Mouse (Mus musculus): ENCODE measurements around the gene Sparcl1. TPM values are rescaled to one million over a fixed set of nuclear protein-coding genes. Genes with fewer than 3 reads are reported as not detected.

Sparcl1 gene
- polyA plus RNA-seq, 1 experiment from 2014 or later, result 62.0 TPM

DNA sequence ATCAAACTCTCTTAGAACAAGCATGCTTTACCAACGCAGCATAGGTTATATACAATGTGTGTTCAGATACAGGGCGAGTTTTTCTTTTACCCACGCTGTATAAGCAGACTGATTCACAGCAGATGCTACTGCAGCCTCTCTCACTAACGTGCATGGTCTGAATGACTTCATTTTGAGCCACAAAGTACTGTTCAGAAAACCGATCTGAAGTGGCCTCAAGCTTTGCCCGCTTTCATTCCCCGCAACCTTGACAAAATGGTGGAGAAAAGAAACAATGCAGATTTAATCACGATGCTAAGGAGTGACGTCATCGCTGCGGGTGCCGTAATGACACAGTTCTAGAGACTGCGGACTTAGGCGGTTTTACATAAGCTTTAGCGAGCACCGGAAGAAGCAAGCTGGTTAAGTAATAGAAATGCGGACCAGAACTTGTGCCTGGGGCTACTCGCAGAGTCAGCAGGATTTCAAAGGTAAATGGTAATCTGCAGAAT is 4.6 kb downstream of the Sparcl1 start:
- Histone ChIP-seq H3K9ac (replicated peaks) (peak overlapping the region; percentile 39; the same call in 1 of the 2 replicates), H3K27ac (replicated peaks) (peak overlapping the region; percentile 69), H3K27me3 (peaks cover 51% of the 10 kb centered on the region), H3K9me3 (no peaks in the 10 kb centered on the region), H3K4me1 (peaks cover 67% of the 10 kb centered on the region), H3K36me3 (no peaks in the 10 kb centered on the region), H3K4me2 (replicated peaks) (peak overlapping the region; percentile 52), H3K4me3 (peak overlapping the region; percentile 27)
- ATAC-seq (ENCODE audit: low FRiP score, low read depth), result peak; percentile 53
- WGBS, result 7% methylated on average over 18 of the region's 18 CpGs

DNA sequence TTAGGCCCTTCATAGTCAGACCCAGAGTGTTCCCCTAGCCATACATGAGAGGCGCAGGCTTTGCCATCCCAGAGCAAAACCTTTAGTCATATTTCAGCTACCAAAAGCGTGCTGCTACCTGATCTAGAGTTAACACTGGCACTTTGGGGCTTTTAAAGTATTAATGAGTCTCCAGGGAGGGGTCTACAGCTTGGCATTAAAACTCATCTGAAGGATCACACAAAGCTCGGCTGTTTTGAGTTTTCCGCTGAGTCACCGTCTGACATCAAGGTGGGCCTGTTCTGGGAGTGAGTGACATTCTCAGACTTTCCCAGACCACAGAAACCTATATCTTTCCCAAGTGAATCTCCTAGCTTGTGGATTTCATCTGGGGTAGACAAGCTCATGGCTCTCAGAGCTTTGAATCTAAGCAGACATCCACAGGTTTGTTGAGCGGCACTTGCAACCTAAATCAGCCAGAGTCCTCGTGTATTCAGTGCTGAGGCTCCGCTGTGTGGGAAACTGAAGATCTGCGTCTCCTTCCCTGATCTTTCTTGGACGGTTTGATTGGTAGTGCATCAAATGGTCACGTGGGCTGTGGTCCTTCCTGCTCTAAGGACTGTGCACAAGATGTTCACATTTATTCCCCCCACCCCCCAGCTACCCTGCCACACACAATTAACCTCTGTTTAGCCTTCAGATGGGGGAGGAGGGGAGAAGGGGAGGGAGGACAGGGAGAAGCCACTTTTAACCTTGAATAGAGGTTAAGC is 5.2 kb downstream of the Sparcl1 start:
- Histone ChIP-seq H3K36me3 (no peaks in the 10 kb centered on the region), H3K27ac (replicated peaks) (peak overlapping the region; percentile 69), H3K4me3 (peak overlapping the region; percentile 27; the same call in 1 of the 2 replicates), H3K27me3 (peaks cover 45% of the 10 kb centered on the region), H3K4me2 (replicated peaks) (peak overlapping the region; percentile 52), H3K9ac (replicated peaks) (peak overlapping the region; percentile 39; the same call in 1 of the 2 replicates), H3K4me1 (peaks cover 63% of the 10 kb centered on the region), H3K9me3 (no peaks in the 10 kb centered on the region)
- peak; percentile 64 for ATAC-seq (ENCODE audit: low FRiP score, low read depth)
- WGBS, result 46% methylated on average over 11 of the region's 11 CpGs

DNA sequence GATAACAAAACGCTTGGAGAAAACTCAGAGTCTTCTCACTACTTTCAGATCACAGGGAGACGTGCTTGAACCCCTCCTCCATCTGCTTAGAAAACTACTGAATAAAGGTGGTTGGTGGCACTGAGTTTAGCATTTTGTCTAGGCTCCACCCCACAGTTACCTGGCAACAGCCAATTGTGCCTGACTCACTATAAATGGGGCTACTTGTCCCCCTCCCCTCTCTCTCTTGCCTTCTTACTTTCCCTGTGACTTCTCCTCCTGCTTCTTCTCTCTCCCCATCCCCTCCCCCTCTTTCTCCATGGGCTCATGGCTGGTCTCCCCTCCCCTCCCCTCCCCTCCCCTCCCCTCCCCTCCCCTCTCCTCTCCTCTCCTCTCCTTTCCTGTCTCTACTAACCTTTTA is 9.4 kb downstream of the Sparcl1 start:
- Histone ChIP-seq H3K4me3 (no peak overlapping the region), H3K27me3 (peaks cover 34% of the 10 kb centered on the region), H3K4me2 (replicated peaks) (no peak overlapping the region), H3K27ac (replicated peaks) (no peak overlapping the region), H3K4me1 (peaks cover 38% of the 10 kb centered on the region), H3K9me3 (no peaks in the 10 kb centered on the region), H3K9ac (replicated peaks) (no peak overlapping the region), H3K36me3 (no peaks in the 10 kb centered on the region)
- WGBS, result 35% methylated on average over 2 of the region's 2 CpGs
- ATAC-seq (ENCODE audit: low FRiP score, low read depth), result no peak

DNA sequence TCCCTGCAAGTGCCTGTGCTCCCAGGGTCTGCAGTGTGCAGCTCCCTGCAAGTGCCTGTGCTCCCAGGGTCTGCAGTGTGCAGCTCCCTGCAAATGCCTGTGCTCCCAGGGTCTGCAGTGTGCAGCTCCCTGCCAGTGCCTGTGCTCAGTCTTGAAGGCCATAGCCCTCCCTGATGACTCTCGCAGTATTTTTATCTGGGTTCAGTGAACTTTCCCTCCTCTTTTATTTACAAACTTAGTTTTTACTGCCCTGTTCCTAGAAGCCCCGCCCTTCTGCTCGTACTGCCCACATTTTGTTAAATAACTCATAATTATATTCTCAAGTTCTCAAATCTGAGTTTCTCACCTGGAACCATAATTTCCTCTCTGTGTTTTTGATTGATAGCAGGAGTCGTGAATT is 10.4 kb downstream of the Sparcl1 start:
- Histone ChIP-seq H3K9ac (replicated peaks) (no peak overlapping the region), H3K4me3 (no peak overlapping the region), H3K4me1 (peaks cover 29% of the 10 kb centered on the region), H3K27me3 (peaks cover 32% of the 10 kb centered on the region), H3K36me3 (no peaks in the 10 kb centered on the region), H3K9me3 (no peaks in the 10 kb centered on the region), H3K27ac (replicated peaks) (no peak overlapping the region), H3K4me2 (replicated peaks) (no peak overlapping the region)
- WGBS, result 84% methylated on average over 4 of the region's 4 CpGs
- no peak for ATAC-seq (ENCODE audit: low FRiP score, low read depth)

DNA sequence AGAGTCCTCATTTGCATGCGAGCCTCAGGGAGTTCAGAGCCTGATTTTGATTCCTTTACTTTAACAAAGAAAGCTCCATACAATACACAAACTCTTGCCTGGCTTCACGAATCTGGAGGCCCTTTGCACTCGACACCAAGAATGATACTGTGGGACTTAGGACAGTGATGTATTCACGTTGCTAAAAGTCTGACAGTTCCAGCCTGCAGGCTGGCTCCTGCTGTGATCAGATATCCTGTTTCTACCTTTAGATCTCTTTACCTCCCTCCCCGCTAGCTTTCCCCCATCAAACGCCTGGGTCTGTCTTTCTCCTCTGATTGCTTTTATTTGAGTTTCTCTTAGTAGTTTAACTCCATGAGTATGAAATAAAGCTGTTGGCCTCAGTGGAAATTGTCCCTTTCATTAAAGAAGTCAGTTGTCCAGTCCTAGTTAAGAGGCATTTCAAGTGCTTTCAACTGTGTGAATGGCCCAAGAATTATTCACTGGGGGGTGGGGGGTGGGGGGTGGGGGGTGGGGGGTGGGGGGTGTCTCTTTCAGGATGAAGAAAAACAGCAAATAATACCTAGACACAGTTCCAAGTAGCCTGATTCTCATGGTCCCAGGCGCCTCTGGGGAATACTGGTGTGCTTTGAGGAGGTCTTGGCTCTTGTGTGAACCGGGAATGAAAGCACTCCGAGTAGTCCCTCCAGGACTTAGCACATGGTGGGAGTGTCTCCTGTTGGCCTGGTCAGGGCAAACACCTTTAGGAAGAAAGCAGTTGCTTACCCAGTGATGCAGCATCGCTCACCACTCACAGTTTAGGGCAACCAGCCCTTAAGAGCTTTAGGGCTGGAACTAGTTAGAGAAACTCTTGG is 11.6 kb downstream of the Sparcl1 start:
- no peaks in the 10 kb centered on the region for H3K36me3 ChIP-seq
- H3K9me3 ChIP-seq, result no peaks in the 10 kb centered on the region
- peaks cover 24% of the 10 kb centered on the region for H3K4me1 ChIP-seq
- H3K4me2 ChIP-seq (replicated peaks), result no peak overlapping the region
- ATAC-seq (ENCODE audit: low FRiP score, low read depth), result peak; percentile 50; the same call in 1 of the 2 replicates
- H3K27me3 ChIP-seq, result peaks cover 21% of the 10 kb centered on the region
- no peak overlapping the region for H3K9ac ChIP-seq (replicated peaks)
- H3K4me3 ChIP-seq, result no peak overlapping the region
- H3K27ac ChIP-seq (replicated peaks), result 0 out of 2 replicates have a peak overlapping the region, but pooled peaks have one; percentile 30
- WGBS, result 11% methylated on average over 10 of the region's 10 CpGs

DNA sequence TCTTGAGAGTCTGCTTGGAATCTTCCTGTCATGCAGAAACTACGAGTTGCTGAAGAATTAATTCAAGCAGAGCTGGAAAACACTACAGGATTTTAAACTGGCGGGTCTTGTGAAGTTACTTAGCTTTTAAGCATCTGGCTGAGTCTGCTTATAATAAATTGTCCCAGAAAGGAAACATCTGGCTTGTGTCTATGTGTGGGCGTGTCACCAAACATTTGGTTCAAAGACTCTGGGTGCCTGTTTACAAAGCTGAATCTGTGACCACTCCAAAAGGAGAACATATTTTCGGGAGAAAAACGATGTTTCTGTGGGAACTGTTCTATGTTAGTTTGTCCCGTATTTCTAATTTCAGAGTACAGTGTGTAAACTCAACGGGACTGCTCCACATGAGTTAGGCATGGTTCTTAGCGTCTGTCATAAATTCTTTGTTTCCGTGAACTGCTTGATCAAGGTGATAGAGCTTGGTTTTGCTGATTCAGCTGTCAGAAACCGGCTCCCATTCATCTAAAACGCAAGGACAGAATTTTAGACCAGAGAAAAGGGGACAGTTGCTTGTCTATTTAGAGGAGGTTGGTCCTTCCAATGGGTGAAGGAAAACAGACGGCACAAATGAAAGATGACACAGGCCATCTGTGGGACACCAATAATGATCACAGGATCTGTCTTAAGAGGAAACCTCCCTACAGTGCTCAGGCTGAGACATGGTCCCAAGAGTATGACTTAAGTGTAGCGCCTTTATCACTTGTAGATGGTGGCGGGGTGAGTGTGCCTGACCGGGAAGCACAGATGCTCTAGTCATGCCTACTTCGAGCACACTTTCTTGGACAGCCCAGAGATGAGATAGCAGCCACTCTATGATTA is 17.2 kb downstream of the Sparcl1 start:
- H3K4me1 ChIP-seq, result no peaks in the 10 kb centered on the region
- no peak overlapping the region for H3K4me3 ChIP-seq
- no peak overlapping the region for H3K4me2 ChIP-seq (replicated peaks)
- no peaks in the 10 kb centered on the region for H3K9me3 ChIP-seq
- no peak overlapping the region for H3K9ac ChIP-seq (replicated peaks)
- ATAC-seq (ENCODE audit: low FRiP score, low read depth), result no peak
- no peaks in the 10 kb centered on the region for H3K36me3 ChIP-seq
- 88% methylated on average over 16 of the region's 16 CpGs for WGBS
- H3K27me3 ChIP-seq, result no peaks in the 10 kb centered on the region; the same call in 1 of the 2 replicates
- H3K27ac ChIP-seq (replicated peaks), result no peak overlapping the region

DNA sequence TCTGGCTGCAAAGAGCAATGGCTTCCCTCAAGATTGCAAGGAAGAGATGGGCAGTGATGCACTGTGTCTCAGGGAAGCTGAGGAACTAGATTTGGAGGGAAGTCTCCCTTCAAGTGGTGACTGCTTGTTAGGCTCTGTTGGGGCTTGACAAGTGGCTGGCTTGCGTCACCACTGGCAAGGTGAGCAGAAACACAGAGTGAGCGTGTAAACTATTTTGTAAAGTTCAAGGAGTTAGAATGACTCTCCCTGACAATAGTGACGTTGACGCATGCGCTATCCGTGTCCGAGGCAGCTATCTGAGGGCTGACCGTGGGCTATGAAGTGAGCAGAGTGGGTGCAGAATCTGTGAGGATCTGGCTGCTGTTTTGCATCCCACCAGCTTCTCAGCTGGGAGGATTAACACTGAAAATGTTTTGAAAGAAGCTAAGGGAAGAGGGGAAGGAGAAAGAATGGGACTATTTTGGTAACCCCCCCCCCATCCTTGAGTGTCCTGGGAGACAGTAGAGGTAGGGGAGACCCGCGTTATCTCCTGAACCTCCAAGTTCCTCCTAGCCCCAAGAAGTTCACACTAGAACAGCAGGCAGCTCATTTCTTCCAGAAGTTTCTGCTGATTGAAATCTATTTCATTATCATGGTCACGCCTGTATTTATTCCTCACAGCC is 18.0 kb downstream of the Sparcl1 start:
- Histone ChIP-seq H3K27me3 (no peaks in the 10 kb centered on the region; the same call in 1 of the 2 replicates), H3K4me3 (no peak overlapping the region), H3K27ac (replicated peaks) (no peak overlapping the region), H3K9me3 (no peaks in the 10 kb centered on the region), H3K9ac (replicated peaks) (no peak overlapping the region), H3K4me1 (no peaks in the 10 kb centered on the region), H3K4me2 (replicated peaks) (no peak overlapping the region), H3K36me3 (no peaks in the 10 kb centered on the region)
- 83% methylated on average over 11 of the region's 11 CpGs for WGBS
- no peak for ATAC-seq (ENCODE audit: low FRiP score, low read depth)

DNA sequence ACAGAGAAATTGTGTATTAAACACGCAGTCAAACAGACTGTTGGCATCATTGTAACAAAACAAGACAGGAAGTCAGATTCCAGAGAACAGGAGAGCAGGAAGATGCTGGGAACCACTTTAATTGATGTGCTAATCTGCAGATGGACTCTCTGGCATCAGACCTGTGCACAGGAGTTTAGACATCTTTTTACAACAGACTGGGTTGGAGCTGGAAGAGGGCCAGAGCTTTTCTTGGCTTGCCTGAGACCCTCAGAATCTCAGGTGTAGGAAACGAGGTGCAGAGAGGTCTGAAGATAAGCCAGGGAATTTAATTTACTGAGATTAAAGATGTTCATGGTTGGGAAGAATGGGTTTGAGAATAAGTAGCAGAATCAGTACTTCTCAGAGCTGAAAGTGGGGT is 23.8 kb downstream of the Sparcl1 start:
- Histone ChIP-seq H3K27me3 (no peaks in the 10 kb centered on the region), H3K4me2 (replicated peaks) (no peak overlapping the region), H3K9me3 (no peaks in the 10 kb centered on the region), H3K27ac (replicated peaks) (no peak overlapping the region), H3K9ac (replicated peaks) (no peak overlapping the region), H3K36me3 (no peaks in the 10 kb centered on the region), H3K4me1 (no peaks in the 10 kb centered on the region), H3K4me3 (no peak overlapping the region)
- WGBS, result 81% methylated on average over 2 of the region's 2 CpGs
- no peak for ATAC-seq (ENCODE audit: low FRiP score, low read depth)

DNA sequence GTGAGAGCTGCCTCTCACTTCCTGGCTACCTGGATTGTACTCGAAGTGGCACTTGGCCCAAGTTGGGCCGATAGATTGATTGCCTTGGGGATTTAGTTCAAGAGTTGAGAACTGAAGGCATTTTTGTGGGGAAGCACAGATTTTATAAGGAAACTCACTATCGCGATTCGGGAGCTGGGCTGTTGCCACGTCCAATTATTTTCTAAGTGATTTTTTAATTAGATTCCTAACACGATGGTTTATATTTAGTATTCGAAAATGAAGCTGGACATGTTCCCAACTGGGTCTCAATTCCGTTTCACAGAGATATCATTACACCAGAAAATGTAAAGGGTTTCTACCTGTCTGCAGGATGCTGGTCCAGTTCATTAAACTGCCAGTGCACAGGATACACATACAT is 28.2 kb downstream of the Sparcl1 start:
- ATAC-seq (ENCODE audit: low FRiP score, low read depth), result no peak
- Histone ChIP-seq H3K9ac (replicated peaks) (no peak overlapping the region), H3K9me3 (no peaks in the 10 kb centered on the region), H3K4me3 (no peak overlapping the region), H3K4me2 (replicated peaks) (no peak overlapping the region), H3K36me3 (no peaks in the 10 kb centered on the region), H3K27me3 (no peaks in the 10 kb centered on the region), H3K4me1 (no peaks in the 10 kb centered on the region), H3K27ac (replicated peaks) (no peak overlapping the region)
- WGBS, result 95% methylated on average over 9 of the region's 9 CpGs

DNA sequence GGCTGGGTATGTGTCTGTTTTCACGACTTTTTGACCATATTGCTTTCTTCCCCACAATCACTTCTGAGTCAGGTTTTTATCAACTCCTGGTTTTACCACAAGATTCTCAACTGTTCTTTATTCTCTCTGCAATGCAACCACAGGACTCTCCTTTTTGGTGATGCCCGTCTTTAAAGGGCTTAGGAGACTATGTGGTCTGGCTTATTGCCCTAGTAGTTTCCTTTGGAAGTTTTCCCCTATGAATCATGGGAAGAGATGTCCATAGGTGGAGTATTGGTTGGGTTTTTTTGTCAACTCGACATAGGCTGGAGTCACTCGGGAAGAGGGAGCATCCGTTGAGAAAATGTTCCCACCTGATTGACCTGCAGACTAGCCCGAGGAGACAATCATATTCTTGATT is 32.8 kb downstream of the Sparcl1 start:
- Histone ChIP-seq H3K27me3 (peaks cover 3% of the 10 kb centered on the region; the same call in 1 of the 2 replicates), H3K9ac (replicated peaks) (no peak overlapping the region), H3K4me3 (no peak overlapping the region), H3K9me3 (no peaks in the 10 kb centered on the region), H3K4me1 (no peaks in the 10 kb centered on the region), H3K27ac (replicated peaks) (no peak overlapping the region), H3K4me2 (replicated peaks) (no peak overlapping the region), H3K36me3 (no peaks in the 10 kb centered on the region)
- WGBS, result 89% methylated on average over 6 of the region's 6 CpGs
- no peak for ATAC-seq (ENCODE audit: low FRiP score, low read depth)

DNA sequence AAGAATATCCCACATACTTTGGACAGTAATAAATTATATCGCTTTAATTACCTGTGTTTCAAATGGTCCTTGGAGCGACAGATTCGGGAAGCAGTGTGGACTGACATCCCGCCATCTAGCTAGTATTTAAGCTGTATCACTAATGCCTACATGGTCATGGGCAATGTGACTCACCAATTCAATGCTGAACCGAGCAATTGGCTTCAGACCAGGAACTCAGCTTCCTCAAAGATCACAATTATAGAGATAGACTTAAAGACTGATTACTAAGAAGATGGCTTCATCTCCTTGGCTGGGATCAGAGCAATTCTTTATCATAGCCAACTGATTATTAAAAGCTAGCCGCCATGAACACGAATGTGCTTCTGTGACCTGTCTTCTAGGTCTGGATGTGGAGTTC is 36.0 kb downstream of the Sparcl1 start, which contains the start of gene Gm17660:
Gene Gm17660, minus strand, starts transcription at position 101 of the 400 bp plus-strand sequence.
- ATAC-seq (ENCODE audit: low FRiP score, low read depth), result no peak
- Histone ChIP-seq H3K36me3 (no peaks in the 10 kb centered on the region), H3K27ac (replicated peaks) (no peak within 1 kb of the TSS), H3K27me3 (peaks cover 8% of the 10 kb centered on the region; the same call in 1 of the 2 replicates), H3K4me3 (no peak within 1 kb of the TSS), H3K4me2 (replicated peaks) (no peak within 1 kb of the TSS), H3K4me1 (peaks cover 8% of the 10 kb centered on the region), H3K9ac (replicated peaks) (no peak within 1 kb of the TSS), H3K9me3 (no peaks in the 10 kb centered on the region)
- 93% methylated on average over 7 of the region's 7 CpGs for WGBS

Measured in midbrain, embryonic 12.5 days (tissue).